ENCODE assay signal across 11 mouse cellular contexts in the genomic region with DNA sequence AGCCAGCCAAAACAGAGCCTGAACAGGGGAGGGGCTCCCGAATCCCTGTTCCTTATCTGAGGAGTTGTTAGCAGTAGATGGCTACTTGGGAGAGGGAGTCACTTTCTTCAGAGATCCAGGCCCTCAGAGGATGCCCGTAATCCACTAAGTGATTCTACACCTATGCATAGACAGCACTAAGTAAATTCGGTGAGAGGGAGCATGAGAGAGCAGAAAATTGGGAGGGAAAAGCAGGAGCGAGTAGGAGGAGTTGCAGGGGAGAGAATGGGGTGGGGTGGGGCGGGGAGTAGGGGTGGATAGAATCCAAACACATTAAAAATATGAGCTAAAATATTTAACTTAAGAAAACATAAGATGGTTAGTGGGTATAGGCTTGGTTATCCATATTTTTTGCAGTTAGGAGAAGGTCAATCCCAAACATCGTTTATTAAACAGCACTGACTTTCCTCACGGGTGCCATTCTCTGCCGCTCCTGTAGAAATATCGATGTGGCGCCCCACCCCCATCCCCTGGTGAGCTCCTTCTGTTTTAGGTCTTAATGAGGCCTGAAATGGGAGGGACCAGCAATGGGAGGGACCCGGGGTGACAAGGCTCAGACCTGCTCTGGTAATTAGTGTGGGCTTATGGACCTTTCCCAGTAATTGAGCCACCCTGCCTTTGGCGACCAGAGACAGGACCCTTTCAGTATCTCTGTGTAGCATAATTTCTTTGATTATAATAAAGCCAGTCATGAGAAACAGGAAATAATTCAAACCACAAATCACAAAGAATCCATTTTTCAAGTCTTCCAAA.
DNase-seq lines count a peak whose midpoint lies in the region; ATAC-seq and TF ChIP-seq lines count a peak whose summit lies in the region.
"Had no signal": no experiment of that assay in that cellular context is flagged by ENCODE, and none has a peak within 500 bp of the region (broad histone marks: within the 10 kb centered on the region; RNA-seq: fewer than 3 reads in every experiment).

No protein-coding gene starts in this region.

- H3K4me2 ChIP-seq in kidney, embryonic 15.5 days = peak overlapping the region; percentile 45
- H3K4me2 ChIP-seq in forebrain, embryonic 16.5 days (ENCODE audit: low read length) = peak overlapping the region; percentile 25
- 0 out of 2 replicates have a peak overlapping the region, but pooled peaks have one; percentile 10 for H3K4me2 ChIP-seq in limb, embryonic 15.5 days

- no peak overlapping the region for H3K4me3 ChIP-seq in kidney, embryonic 15.5 days (replicated peaks)
- peak overlapping the region; percentile 6; the same call in 1 of the 2 replicates for H3K4me3 ChIP-seq in forebrain, embryonic 16.5 days (replicated peaks; ENCODE audit: low read length)
- no peak overlapping the region for H3K4me3 ChIP-seq in limb, embryonic 15.5 days
- H3K4me3 ChIP-seq in cerebellum, adult 2 months (replicated peaks; ENCODE audit: insufficient read depth, low read depth, low read length) = no peak overlapping the region

- no peaks in the 10 kb centered on the region for H3K27me3 ChIP-seq in kidney, embryonic 15.5 days
- no peaks in the 10 kb centered on the region for H3K27me3 ChIP-seq in forebrain, embryonic 16.5 days (replicated peaks; ENCODE audit: control insufficient read depth, insufficient read depth, low read length)
- H3K27me3 ChIP-seq in limb, embryonic 15.5 days = no peaks in the 10 kb centered on the region
- no peaks in the 10 kb centered on the region for H3K27me3 ChIP-seq in cerebellum, adult 2 months (ENCODE audit: control insufficient read depth, insufficient read depth, low read length)
- H3K27me3 ChIP-seq: CH12.LX had no signal

- H3K36me3 ChIP-seq in kidney, embryonic 15.5 days = no peaks in the 10 kb centered on the region
- H3K36me3 ChIP-seq in forebrain, embryonic 16.5 days (ENCODE audit: control insufficient read depth, insufficient read depth) = no peaks in the 10 kb centered on the region
- H3K36me3 ChIP-seq in limb, embryonic 15.5 days = no peaks in the 10 kb centered on the region

- no peak overlapping the region for H3K27ac ChIP-seq in kidney, embryonic 15.5 days
- no peak overlapping the region for H3K27ac ChIP-seq in forebrain, embryonic 16.5 days (ENCODE audit: low read length)
- no peak overlapping the region for H3K27ac ChIP-seq in limb, embryonic 15.5 days
- no peak overlapping the region for H3K27ac ChIP-seq in cerebellum, adult 2 months (ENCODE audit: insufficient read depth, low read length)

- no peak for DNase-seq in kidney, postnatal 10 days
- peak; percentile 50 for DNase-seq in embryo, embryonic 11 days
- no peak for DNase-seq in right cerebral cortex, postnatal 10 days (ENCODE audit: low spot score in 2 of 2)
- no peak for DNase-seq in frontal cortex, postnatal 10 days (ENCODE audit: low spot score in 2 of 2)
- no peak for DNase-seq in cerebellum, adult 2 months
- DNase-seq: heart, postnatal 10 days; thymus, postnatal 36 days had no signal

- no peak for TF ChIP-seq POLR2A in cerebellum, adult 2 months (IDR thresholded peaks at IDR 0.05; ENCODE audit: borderline replicate concordance, insufficient read depth, low read length)

- TF ChIP-seq CTCF in cerebellum, adult 2 months (IDR thresholded peaks at IDR 0.05; ENCODE audit: borderline replicate concordance, insufficient read depth, low read depth, low read length) = no peak

- no peak overlapping the region for H3K9ac ChIP-seq in kidney, embryonic 15.5 days
- H3K9ac ChIP-seq in forebrain, embryonic 16.5 days (replicated peaks; ENCODE audit: low read depth, low read length) = no peak overlapping the region
- no peak overlapping the region for H3K9ac ChIP-seq in limb, embryonic 15.5 days

- 0 out of 2 replicates have a peak, but pooled peaks have one; percentile 43 for ATAC-seq in kidney, embryonic 15.5 days (replicated peaks; ENCODE audit: low FRiP score)
- peak; percentile 52; the same call in 1 of the 2 replicates for ATAC-seq in forebrain, embryonic 16.5 days
- no peak for ATAC-seq in limb, embryonic 15.5 days (ENCODE audit: insufficient number of reproducible peaks, low FRiP score, low TSS enrichment, low read depth)

- no peaks in the 10 kb centered on the region; the same call in 1 of the 2 replicates for H3K4me1 ChIP-seq in kidney, embryonic 15.5 days
- H3K4me1 ChIP-seq in forebrain, embryonic 16.5 days (replicated peaks; ENCODE audit: control insufficient read depth, insufficient read depth, low read length) = no peaks in the 10 kb centered on the region
- H3K4me1 ChIP-seq in limb, embryonic 15.5 days = no peaks in the 10 kb centered on the region; the same call in 1 of the 2 replicates
- H3K4me1 ChIP-seq in cerebellum, adult 2 months (ENCODE audit: control insufficient read depth, insufficient read depth, low read length) = peaks cover 5% of the 10 kb centered on the region

- WGBS in kidney, embryonic 15.5 days = 36% methylated on average over 12 of the region's 12 CpGs
- 22% methylated on average over 12 of the region's 12 CpGs for WGBS in forebrain, embryonic 16.5 days
- 29% methylated on average over 12 of the region's 12 CpGs for WGBS in limb, embryonic 15.5 days
- WGBS in cerebellum, adult 2 months = 69% methylated on average over 12 of the region's 12 CpGs

- H3K9me3 ChIP-seq in kidney, embryonic 15.5 days (replicated peaks) = no peaks in the 10 kb centered on the region
- no peaks in the 10 kb centered on the region for H3K9me3 ChIP-seq in forebrain, embryonic 16.5 days (ENCODE audit: control insufficient read depth, low read length)
- no peaks in the 10 kb centered on the region for H3K9me3 ChIP-seq in limb, embryonic 15.5 days
